Mouse (Mus musculus): ENCODE results near the gene Trex1. TPM values are rescaled to one million over a fixed set of nuclear protein-coding genes. Genes with fewer than 3 reads are reported as not detected.

Gene Trex1
- polyA plus RNA-seq, 1 experiment from 2014 or later, result 20.9 TPM

DNA sequence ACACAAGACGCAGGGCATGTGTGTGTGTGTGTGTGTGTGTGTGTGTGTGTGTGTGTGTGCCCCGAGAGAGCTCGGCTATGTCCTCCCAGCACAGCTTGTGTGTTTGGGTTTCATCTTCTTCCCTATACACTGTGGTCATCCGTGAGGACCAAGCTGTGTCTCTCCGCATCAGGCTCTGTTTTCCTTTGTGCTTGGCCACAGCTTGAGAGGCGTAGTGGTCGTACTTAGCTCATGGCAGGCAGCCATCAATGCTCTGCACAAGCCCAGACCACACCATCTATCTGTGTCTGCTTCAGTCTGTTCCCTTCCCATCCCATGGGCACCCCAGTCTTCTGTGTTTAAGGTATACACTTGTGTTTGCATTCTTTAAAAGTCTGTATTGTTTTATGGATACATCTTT lies 18.2 kb downstream of the Trex1 start:
- H3K27me3 ChIP-seq (replicated peaks; ENCODE audit: insufficient read depth, low read length), result no peaks in the 10 kb centered on the region
- H3K9ac ChIP-seq (replicated peaks; ENCODE audit: low read depth), result no peak overlapping the region
- no peak overlapping the region for H3K4me3 ChIP-seq (ENCODE audit: low read depth, low read length)
- H3K9me3 ChIP-seq (ENCODE audit: low read length), result no peaks in the 10 kb centered on the region
- TF ChIP-seq EP300 (IDR thresholded peaks at IDR 0.05), result no peak
- no peak for TF ChIP-seq CTCF (IDR thresholded peaks at IDR 0.05)
- no peak for DNase-seq (ENCODE audit: low spot score)
- H3K4me2 ChIP-seq (replicated peaks; ENCODE audit: low read depth, low read length), result peak overlapping the region; percentile 78
- 24% methylated on average over 7 of the region's 7 CpGs for WGBS
- ATAC-seq, result no peak
- peaks cover 18% of the 10 kb centered on the region; the same call in 1 of the 2 replicates for H3K4me1 ChIP-seq (ENCODE audit: insufficient read depth, low read depth, low read length)
- no peaks in the 10 kb centered on the region for H3K36me3 ChIP-seq (ENCODE audit: insufficient read depth, low read length)
- peak overlapping the region; percentile 95 for H3K27ac ChIP-seq (ENCODE audit: low read length)

DNA sequence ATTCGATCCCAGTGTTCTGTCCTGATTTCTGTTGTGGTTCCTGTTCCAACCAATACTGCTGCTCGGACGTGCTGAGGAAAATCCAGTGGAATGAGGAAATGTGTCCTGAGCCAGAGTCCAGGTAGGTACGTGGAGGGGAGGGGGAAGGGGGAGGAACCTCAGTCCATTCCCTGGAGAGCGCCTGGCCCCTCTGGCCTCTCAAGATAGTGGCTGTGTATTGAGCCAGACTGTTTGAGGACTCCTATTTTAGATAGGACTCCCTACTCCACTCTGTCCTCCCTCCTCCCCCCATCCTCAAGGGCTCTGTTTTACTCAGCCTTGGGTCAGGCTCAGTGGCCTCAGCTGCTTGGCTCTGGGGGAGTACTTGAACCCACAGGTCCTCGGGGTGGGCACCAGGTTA lies 18.6 kb downstream of the Trex1 start:
- no peaks in the 10 kb centered on the region for H3K36me3 ChIP-seq (ENCODE audit: insufficient read depth, low read length)
- H3K4me2 ChIP-seq (replicated peaks; ENCODE audit: low read depth, low read length), result peak overlapping the region; percentile 78
- H3K9ac ChIP-seq (replicated peaks; ENCODE audit: low read depth), result 0 out of 2 replicates have a peak overlapping the region, but pooled peaks have one; percentile 12
- no peaks in the 10 kb centered on the region for H3K9me3 ChIP-seq (ENCODE audit: low read length)
- WGBS, result 41% methylated on average over 6 of the region's 6 CpGs
- peak overlapping the region; percentile 82 for H3K4me3 ChIP-seq (ENCODE audit: low read depth, low read length)
- TF ChIP-seq CTCF (IDR thresholded peaks at IDR 0.05) (no peak), EP300 (IDR thresholded peaks at IDR 0.05) (no peak)
- H3K27ac ChIP-seq (ENCODE audit: low read length), result peak overlapping the region; percentile 95
- H3K27me3 ChIP-seq (replicated peaks; ENCODE audit: insufficient read depth, low read length), result no peaks in the 10 kb centered on the region
- ATAC-seq (peak; percentile 80), DNase-seq (ENCODE audit: low spot score) (peak; percentile 86)
- peaks cover 18% of the 10 kb centered on the region; the same call in 1 of the 2 replicates for H3K4me1 ChIP-seq (ENCODE audit: insufficient read depth, low read depth, low read length)

DNA sequence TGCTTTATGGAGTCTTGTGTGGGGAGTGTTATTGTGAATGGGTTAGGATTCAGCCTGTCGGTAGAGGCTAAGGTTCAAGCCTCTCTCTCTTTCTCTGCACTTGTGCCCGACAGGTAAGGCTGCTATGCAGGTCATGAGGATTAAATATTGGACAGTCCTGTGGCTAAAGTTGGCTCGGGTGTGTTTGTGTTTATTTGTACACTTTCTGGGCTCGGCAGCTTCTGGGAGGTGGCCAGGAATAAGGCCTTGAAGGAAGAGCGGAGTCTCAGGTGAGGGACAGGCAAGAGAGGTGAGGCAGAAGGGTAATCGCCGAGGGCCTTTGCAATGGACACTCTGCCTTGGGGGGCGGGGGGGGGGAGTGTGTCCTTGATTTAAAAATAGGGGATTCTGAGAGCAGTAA lies 19.3 kb downstream of the Trex1 start:
- H3K36me3 ChIP-seq (ENCODE audit: insufficient read depth, low read length), result no peaks in the 10 kb centered on the region
- H3K27ac ChIP-seq (ENCODE audit: low read length), result peak overlapping the region; percentile 95
- ATAC-seq (no peak), DNase-seq (ENCODE audit: low spot score) (no peak)
- no peak for TF ChIP-seq EP300 (IDR thresholded peaks at IDR 0.05)
- no peak for TF ChIP-seq CTCF (IDR thresholded peaks at IDR 0.05)
- peak overlapping the region; percentile 82 for H3K4me3 ChIP-seq (ENCODE audit: low read depth, low read length)
- no peaks in the 10 kb centered on the region for H3K9me3 ChIP-seq (ENCODE audit: low read length)
- H3K4me2 ChIP-seq (replicated peaks; ENCODE audit: low read depth, low read length), result peak overlapping the region; percentile 78
- 0 out of 2 replicates have a peak overlapping the region, but pooled peaks have one; percentile 12 for H3K9ac ChIP-seq (replicated peaks; ENCODE audit: low read depth)
- peaks cover 18% of the 10 kb centered on the region; the same call in 1 of the 2 replicates for H3K4me1 ChIP-seq (ENCODE audit: insufficient read depth, low read depth, low read length)
- no peaks in the 10 kb centered on the region for H3K27me3 ChIP-seq (replicated peaks; ENCODE audit: insufficient read depth, low read length)
- 42% methylated on average over 8 of the region's 8 CpGs for WGBS

DNA sequence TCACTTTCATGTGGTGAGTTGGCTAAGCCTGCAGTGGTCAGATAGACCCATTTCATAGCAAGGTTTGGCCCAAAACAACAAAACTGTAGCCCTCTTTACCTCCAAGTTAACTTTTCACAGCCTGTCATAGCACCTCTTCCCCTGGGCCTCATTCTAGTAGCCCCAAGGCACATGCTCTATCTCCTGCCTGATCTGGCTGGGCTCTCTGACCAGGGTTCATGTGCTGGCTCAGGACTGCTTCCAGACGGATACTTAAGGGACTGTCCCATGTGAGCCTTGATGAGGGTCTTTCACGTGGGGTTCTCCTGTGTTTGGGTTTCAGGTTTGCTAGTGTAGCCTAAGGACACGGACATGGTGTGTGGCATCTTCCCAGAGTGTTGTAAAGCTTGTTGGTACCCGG lies 19.9 kb downstream of the Trex1 start:
- Histone ChIP-seq H3K27me3 (replicated peaks; ENCODE audit: insufficient read depth, low read length) (no peaks in the 10 kb centered on the region), H3K4me3 (ENCODE audit: low read depth, low read length) (peak overlapping the region; percentile 82), H3K9ac (replicated peaks; ENCODE audit: low read depth) (0 out of 2 replicates have a peak overlapping the region, but pooled peaks have one; percentile 20), H3K36me3 (ENCODE audit: insufficient read depth, low read length) (no peaks in the 10 kb centered on the region), H3K27ac (ENCODE audit: low read length) (peak overlapping the region; percentile 95; the same call in 1 of the 2 replicates), H3K4me2 (replicated peaks; ENCODE audit: low read depth, low read length) (peak overlapping the region; percentile 78), H3K4me1 (ENCODE audit: insufficient read depth, low read depth, low read length) (peaks cover 18% of the 10 kb centered on the region; the same call in 1 of the 2 replicates), H3K9me3 (ENCODE audit: low read length) (no peaks in the 10 kb centered on the region)
- ATAC-seq, result no peak
- DNase-seq (ENCODE audit: low spot score), result no peak
- TF ChIP-seq CTCF (IDR thresholded peaks at IDR 0.05), result no peak
- 57% methylated on average over 4 of the region's 4 CpGs for WGBS

DNA sequence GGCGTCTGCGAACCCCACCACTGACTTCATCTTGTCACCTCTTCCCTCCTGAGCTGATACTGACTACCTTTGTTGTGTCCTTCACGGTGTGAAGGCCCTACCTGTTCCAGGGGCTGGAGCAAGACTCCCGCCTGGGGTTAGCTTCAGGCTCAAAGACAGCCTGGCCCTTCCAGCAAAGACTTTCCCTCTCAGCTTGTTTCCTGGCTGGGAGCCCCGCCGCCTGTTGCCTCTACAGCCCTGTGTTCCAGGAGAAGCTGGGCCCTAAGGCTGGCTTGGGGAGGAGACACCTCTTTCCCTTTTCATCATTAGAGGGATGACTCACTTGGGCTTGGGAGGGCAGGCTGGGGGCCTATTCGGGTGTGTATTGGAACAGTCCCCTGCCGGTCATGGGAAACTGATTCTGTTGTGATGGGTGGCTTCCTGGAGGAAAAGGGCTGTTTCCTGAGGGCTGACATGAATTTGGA lies 20.6 kb downstream of the Trex1 start:
- Histone ChIP-seq H3K4me3 (ENCODE audit: low read depth, low read length) (peak overlapping the region; percentile 82), H3K9ac (replicated peaks; ENCODE audit: low read depth) (peak overlapping the region; percentile 81), H3K36me3 (ENCODE audit: insufficient read depth, low read length) (no peaks in the 10 kb centered on the region), H3K27me3 (replicated peaks; ENCODE audit: insufficient read depth, low read length) (no peaks in the 10 kb centered on the region), H3K27ac (ENCODE audit: low read length) (peak overlapping the region; percentile 95), H3K9me3 (ENCODE audit: low read length) (no peaks in the 10 kb centered on the region), H3K4me2 (replicated peaks; ENCODE audit: low read depth, low read length) (peak overlapping the region; percentile 78), H3K4me1 (ENCODE audit: insufficient read depth, low read depth, low read length) (peaks cover 18% of the 10 kb centered on the region; the same call in 1 of the 2 replicates)
- peak; percentile 22 for TF ChIP-seq CTCF (IDR thresholded peaks at IDR 0.05)
- TF ChIP-seq EP300 (IDR thresholded peaks at IDR 0.05), result peak; percentile 54
- WGBS, result 13% methylated on average over 8 of the region's 8 CpGs
- peak; percentile 82 for DNase-seq (ENCODE audit: low spot score)
- ATAC-seq, result peak; percentile 78

DNA sequence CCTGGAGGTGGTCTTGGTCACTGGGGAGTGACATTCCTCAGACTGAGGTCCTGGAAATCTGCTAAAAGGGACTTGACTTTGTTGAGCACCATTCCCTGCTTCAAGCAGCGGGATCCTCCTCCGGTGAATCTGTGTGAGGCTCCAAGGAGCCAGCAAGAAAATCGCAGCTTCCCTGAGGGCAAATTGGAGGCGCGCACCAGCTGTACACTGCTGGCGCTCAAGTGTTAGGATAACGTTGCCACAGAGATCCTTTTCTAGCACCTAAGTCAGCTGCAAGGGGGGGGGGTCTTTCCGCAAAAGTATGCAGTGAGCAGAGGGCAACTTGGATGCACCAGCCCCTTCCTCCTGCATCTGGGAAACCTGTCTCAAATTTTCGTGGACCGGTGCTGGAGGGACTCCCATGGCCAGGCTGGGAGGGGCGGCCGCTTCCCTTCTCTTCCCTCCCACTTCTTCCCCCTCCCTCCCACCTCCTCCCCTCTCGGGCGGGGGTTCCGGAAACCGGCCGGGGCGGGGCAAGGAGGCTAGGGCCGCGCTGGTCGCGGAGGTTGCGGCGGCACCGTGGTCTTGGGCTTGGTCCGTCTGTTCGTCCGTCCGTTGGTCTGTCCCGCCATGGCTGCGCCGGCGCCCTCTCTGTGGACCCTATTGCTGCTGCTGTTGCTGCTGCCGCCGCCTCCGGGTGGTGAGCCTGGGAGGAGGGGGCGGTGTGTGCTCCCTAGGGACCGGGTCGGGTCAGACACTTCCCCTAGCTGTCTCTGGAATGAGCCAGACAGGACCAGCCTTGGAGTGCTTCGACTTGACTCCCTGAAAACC lies 21.2 kb downstream of the Trex1 start, which contains the start of gene Shisa5:
TSS of gene Shisa5 (plus strand) at position 480 of the 810 bp plus-strand sequence.
- Histone ChIP-seq H3K4me2 (replicated peaks; ENCODE audit: low read depth, low read length) (peak within 1 kb of the TSS; percentile 78), H3K4me1 (ENCODE audit: insufficient read depth, low read depth, low read length) (peaks cover 18% of the 10 kb centered on the region; the same call in 1 of the 2 replicates), H3K9me3 (ENCODE audit: low read length) (no peaks in the 10 kb centered on the region), H3K9ac (replicated peaks; ENCODE audit: low read depth) (peak within 1 kb of the TSS; percentile 81), H3K27ac (ENCODE audit: low read length) (peak within 1 kb of the TSS; percentile 95), H3K36me3 (ENCODE audit: insufficient read depth, low read length) (no peaks in the 10 kb centered on the region), H3K27me3 (replicated peaks; ENCODE audit: insufficient read depth, low read length) (no peaks in the 10 kb centered on the region), H3K4me3 (ENCODE audit: low read depth, low read length) (peak within 1 kb of the TSS; percentile 82)
- TF ChIP-seq EP300 (IDR thresholded peaks at IDR 0.05) (no peak), CTCF (IDR thresholded peaks at IDR 0.05) (no peak)
- WGBS, result 3% methylated on average over 30 of the region's 40 CpGs
- ATAC-seq (peak; percentile 88), DNase-seq (ENCODE audit: low spot score) (peak; percentile 91)
